Comparison of ENCODE assay signal across 10 mouse cellular contexts in genomic region chr12:30850902-30851301, GRCm38 (mm10). TPM values are rescaled to one million over a fixed set of nuclear protein-coding genes. Genes with fewer than 3 reads are reported as not detected.
DNase-seq lines count a peak whose midpoint lies in the region; ATAC-seq and TF ChIP-seq lines count a peak whose summit lies in the region.
"Had no signal": no experiment of that assay in that cellular context is flagged by ENCODE, and none has a peak within 500 bp of the region (broad histone marks: within the 10 kb centered on the region; RNA-seq: fewer than 3 reads in every experiment).

No protein-coding gene starts in this region.

- no peak overlapping the region for H3K4me2 ChIP-seq in intestine, embryonic 14.5 days (ENCODE audit: low read length)
- no peak overlapping the region for H3K4me2 ChIP-seq in intestine, postnatal 0 days (replicated peaks; ENCODE audit: low read depth)
- H3K4me2 ChIP-seq in forebrain, embryonic 16.5 days (ENCODE audit: low read length), result no peak overlapping the region
- no peak overlapping the region for H3K4me2 ChIP-seq in midbrain, embryonic 15.5 days
- H3K4me2 ChIP-seq: stomach, embryonic 15.5 days had no signal

- peak; percentile 9 for DNase-seq in intestine, embryonic 14.5 days (ENCODE audit: low spot score)
- peak; percentile 16 for DNase-seq in cerebellum, adult 11 months
- no peak for DNase-seq in gastrocnemius, postnatal 10 days

- H3K4me1 ChIP-seq in intestine, embryonic 14.5 days (replicated peaks; ENCODE audit: control insufficient read depth, insufficient read depth, low read length), result peaks cover 3% of the 10 kb centered on the region; the same call in 1 of the 2 replicates
- H3K4me1 ChIP-seq in intestine, postnatal 0 days (replicated peaks; ENCODE audit: control insufficient read depth, insufficient read depth, low read length), result no peaks in the 10 kb centered on the region
- peaks cover 6% of the 10 kb centered on the region for H3K4me1 ChIP-seq in forebrain, embryonic 16.5 days (replicated peaks; ENCODE audit: control insufficient read depth, insufficient read depth, low read length)
- 0 out of 2 replicates have a peak, but pooled peaks cover 5% of the 10 kb centered on the region for H3K4me1 ChIP-seq in midbrain, embryonic 15.5 days
- H3K4me1 ChIP-seq: megakaryocyte, embryonic 14.5 days; stomach, embryonic 15.5 days had no signal

- H3K36me3 ChIP-seq in intestine, embryonic 14.5 days (ENCODE audit: control insufficient read depth, insufficient read depth, low read length), result no peaks in the 10 kb centered on the region
- no peaks in the 10 kb centered on the region for H3K36me3 ChIP-seq in intestine, postnatal 0 days (ENCODE audit: control insufficient read depth, insufficient read depth)
- H3K36me3 ChIP-seq in forebrain, embryonic 16.5 days (ENCODE audit: control insufficient read depth, insufficient read depth), result no peaks in the 10 kb centered on the region
- no peaks in the 10 kb centered on the region for H3K36me3 ChIP-seq in midbrain, embryonic 15.5 days (replicated peaks)
- H3K36me3 ChIP-seq: stomach, embryonic 15.5 days had no signal

- TF ChIP-seq CTCF in intestine, postnatal 0 days (IDR thresholded peaks at IDR 0.05; ENCODE audit: low read depth), result no peak

- H3K27me3 ChIP-seq in intestine, embryonic 14.5 days (replicated peaks; ENCODE audit: control insufficient read depth, insufficient read depth, low read length), result no peaks in the 10 kb centered on the region
- H3K27me3 ChIP-seq in intestine, postnatal 0 days (replicated peaks; ENCODE audit: control insufficient read depth, insufficient read depth, low read length), result no peaks in the 10 kb centered on the region
- H3K27me3 ChIP-seq in forebrain, embryonic 16.5 days (replicated peaks; ENCODE audit: control insufficient read depth, insufficient read depth, low read length), result peaks cover 14% of the 10 kb centered on the region; the same call in 1 of the 2 replicates
- no peaks in the 10 kb centered on the region for H3K27me3 ChIP-seq in midbrain, embryonic 15.5 days (replicated peaks)
- H3K27me3 ChIP-seq: megakaryocyte, embryonic 14.5 days; stomach, embryonic 15.5 days had no signal

- no peak for ATAC-seq in intestine, embryonic 14.5 days (replicated peaks; ENCODE audit: low FRiP score, low TSS enrichment, low read depth)
- no peak for ATAC-seq in intestine, postnatal 0 days
- peak; percentile 84 for ATAC-seq in forebrain, embryonic 16.5 days
- peak; percentile 69 for ATAC-seq in midbrain, embryonic 15.5 days (replicated peaks)
- ATAC-seq in megakaryocyte-erythroid progenitor cell, adult 5-6 weeks (replicated peaks; ENCODE audit: low FRiP score, low TSS enrichment, poor library complexity, severe bottlenecking), result no peak

- no peak overlapping the region for H3K4me3 ChIP-seq in intestine, embryonic 14.5 days (ENCODE audit: low read depth, low read length)
- H3K4me3 ChIP-seq in intestine, postnatal 0 days (ENCODE audit: low read depth, low read length), result no peak overlapping the region
- H3K4me3 ChIP-seq in forebrain, embryonic 16.5 days (replicated peaks; ENCODE audit: low read length), result no peak overlapping the region
- H3K4me3 ChIP-seq in midbrain, embryonic 15.5 days, result no peak overlapping the region
- H3K4me3 ChIP-seq: megakaryocyte, embryonic 14.5 days; stomach, embryonic 15.5 days had no signal

- no peak overlapping the region for H3K9ac ChIP-seq in intestine, embryonic 14.5 days (ENCODE audit: low read length)
- no peak overlapping the region for H3K9ac ChIP-seq in intestine, postnatal 0 days (ENCODE audit: low read depth, low read length)
- no peak overlapping the region for H3K9ac ChIP-seq in forebrain, embryonic 16.5 days (replicated peaks; ENCODE audit: low read depth, low read length)
- no peak overlapping the region for H3K9ac ChIP-seq in midbrain, embryonic 15.5 days
- H3K9ac ChIP-seq: stomach, embryonic 15.5 days had no signal

- no peaks in the 10 kb centered on the region for H3K9me3 ChIP-seq in intestine, embryonic 14.5 days (ENCODE audit: control insufficient read depth, low read length)
- H3K9me3 ChIP-seq in intestine, postnatal 0 days (ENCODE audit: control insufficient read depth), result no peaks in the 10 kb centered on the region
- no peaks in the 10 kb centered on the region for H3K9me3 ChIP-seq in forebrain, embryonic 16.5 days (ENCODE audit: control insufficient read depth, low read length)
- H3K9me3 ChIP-seq in midbrain, embryonic 15.5 days, result no peaks in the 10 kb centered on the region
- H3K9me3 ChIP-seq: megakaryocyte, embryonic 14.5 days; stomach, embryonic 15.5 days had no signal

- WGBS in intestine, embryonic 14.5 days, result 60% methylated on average over 2 of the region's 2 CpGs
- 42% methylated on average over 2 of the region's 2 CpGs for WGBS in intestine, postnatal 0 days
- WGBS in forebrain, embryonic 16.5 days, result 11% methylated on average over 2 of the region's 2 CpGs
- WGBS in midbrain, embryonic 15.5 days, result 19% methylated on average over 2 of the region's 2 CpGs

- no peak overlapping the region for H3K27ac ChIP-seq in intestine, embryonic 14.5 days (ENCODE audit: low read depth)
- H3K27ac ChIP-seq in intestine, postnatal 0 days (ENCODE audit: low read depth, low read length), result no peak overlapping the region
- no peak overlapping the region for H3K27ac ChIP-seq in forebrain, embryonic 16.5 days (ENCODE audit: low read length)
- H3K27ac ChIP-seq in midbrain, embryonic 15.5 days, result no peak overlapping the region
- H3K27ac ChIP-seq: kidney, postnatal 0 days; stomach, embryonic 15.5 days had no signal

RNA-seq across cellular contexts. Expression of gene Alkal2, which starts 33.2 kb away (rescaled TPM):
- 0.89 and 2.3 TPM in 2 replicates for polyA plus RNA-seq in intestine, embryonic 14.5 days (2014; fragmentation: Nextera tagmentation; extraction: Ambion mirVana)
- polyA plus RNA-seq in intestine, postnatal 0 days (2015; fragmentation: Nextera tagmentation; extraction: Ambion mirVana), result 0.47 and 1.5 TPM in 2 replicates
- polyA plus RNA-seq in forebrain, embryonic 16.5 days (2015; fragmentation: Nextera tagmentation; extraction: Ambion mirVana), result 0.26 and 0.82 TPM in 2 replicates
- 0.23 and 0.28 TPM in 2 replicates for polyA plus RNA-seq in midbrain, embryonic 15.5 days (2015; fragmentation: Nextera tagmentation; extraction: Ambion mirVana)
- not detected in 2 replicates for total RNA-seq in megakaryocyte-erythroid progenitor cell, adult 5-6 weeks (2014; fragmentation: Nextera tagmentation)
- not detected in 2 replicates for total RNA-seq in megakaryocyte-erythroid progenitor cell, adult 5-6 weeks (2017)
- total RNA-seq in gastrocnemius, postnatal 10 days (2021), result under 1 TPM; 0.63 to 0.87 TPM

Comparison
In these comparisons a context has a peak if more than half of its experiments do, and no peak if none do; other contexts are left out.
1. ATAC-seq: peak in forebrain, embryonic 16.5 days (single experiment) and midbrain, embryonic 15.5 days (single experiment); none in intestine, embryonic 14.5 days (single experiment), intestine, postnatal 0 days (single experiment) and megakaryocyte-erythroid progenitor cell, adult 5-6 weeks (single experiment).